9 mouse cellular contexts compared by ENCODE assay signal in the genomic region with DNA sequence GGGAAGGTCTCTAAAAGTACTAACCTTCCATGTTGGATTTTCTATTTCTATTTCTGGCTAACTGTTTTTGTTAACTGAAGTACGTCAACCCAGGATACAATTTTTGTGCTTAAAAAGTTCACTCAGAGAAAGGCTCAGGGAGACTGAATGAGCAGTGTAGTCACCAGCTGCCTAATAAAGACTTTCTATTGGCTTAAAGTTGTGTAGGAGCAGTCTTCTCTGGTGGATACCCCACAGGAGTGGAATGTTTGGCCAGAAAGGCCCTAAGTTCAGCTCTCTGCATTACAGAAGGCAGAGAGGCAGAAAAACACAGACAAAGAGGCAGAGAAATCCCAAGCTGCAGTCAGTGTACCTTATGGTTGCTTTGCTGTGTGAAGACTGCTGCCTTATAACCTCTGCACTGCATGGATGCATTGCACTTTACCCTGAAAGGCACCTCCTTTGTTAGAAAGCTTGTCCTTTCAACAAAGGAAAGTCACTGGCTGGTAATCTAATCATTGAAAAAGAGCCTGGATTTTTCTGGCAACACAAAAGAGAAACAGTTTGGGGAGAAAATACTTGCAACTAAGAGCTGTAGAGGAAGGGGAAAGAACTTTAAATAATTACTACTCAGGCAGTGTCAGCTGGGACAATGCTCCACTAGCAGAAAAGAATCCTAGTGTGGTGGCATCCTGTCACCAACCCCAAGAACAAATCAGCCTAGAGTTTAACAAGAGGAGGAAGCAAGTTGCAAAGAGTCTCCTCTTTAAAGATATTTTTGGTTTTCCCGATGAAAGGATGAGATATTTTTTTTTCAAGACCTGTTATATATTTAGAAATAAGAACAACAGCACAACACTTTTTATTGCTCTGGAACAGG.
A peak's percentile ranks its signal among the peaks of the same experiment; 100 is the strongest.
DNase-seq lines count a peak whose midpoint lies in the region; ATAC-seq and TF ChIP-seq lines count a peak whose summit lies in the region.
"Had no signal": no experiment of that assay in that cellular context is flagged by ENCODE, and none has a peak within 500 bp of the region (broad histone marks: within the 10 kb centered on the region; RNA-seq: fewer than 3 reads in every experiment).

No protein-coding gene starts in this region.

- DNase-seq in heart, embryonic 10.5 days (ENCODE audit: low spot score) = no peak
- DNase-seq in heart, postnatal 36 days = no peak
- peak; percentile 18 for DNase-seq in brain, embryonic 14.5 days (ENCODE audit: low read depth)
- DNase-seq in layer of hippocampus, postnatal 10 days (ENCODE audit: low spot score in 2 of 2) = no peak
- no peak for DNase-seq in adrenal gland, postnatal 36 days
- DNase-seq in frontal cortex, postnatal 10 days (ENCODE audit: low spot score in 2 of 2) = no peak

- H3K9ac ChIP-seq in embryonic facial prominence, embryonic 15.5 days = no peak overlapping the region
- H3K9ac ChIP-seq in limb, embryonic 15.5 days = no peak overlapping the region

- no peaks in the 10 kb centered on the region for H3K36me3 ChIP-seq in heart, embryonic 10.5 days
- no peaks in the 10 kb centered on the region for H3K36me3 ChIP-seq in embryonic facial prominence, embryonic 15.5 days
- H3K36me3 ChIP-seq in limb, embryonic 15.5 days = no peaks in the 10 kb centered on the region

- no peak for ATAC-seq in embryonic facial prominence, embryonic 15.5 days (ENCODE audit: insufficient number of reproducible peaks, low FRiP score, low TSS enrichment, low read depth)
- no peak for ATAC-seq in limb, embryonic 15.5 days (ENCODE audit: insufficient number of reproducible peaks, low FRiP score, low TSS enrichment, low read depth)
- ATAC-seq: CD4-positive, CD25-positive, alpha-beta regulatory T cell, adult 4 months had no signal

- H3K4me3 ChIP-seq in heart, embryonic 10.5 days = no peak overlapping the region
- no peak overlapping the region for H3K4me3 ChIP-seq in embryonic facial prominence, embryonic 15.5 days (replicated peaks)
- H3K4me3 ChIP-seq in limb, embryonic 15.5 days = no peak overlapping the region

- H3K4me1 ChIP-seq in heart, embryonic 10.5 days = peaks cover 3% of the 10 kb centered on the region; the same call in 1 of the 2 replicates
- peaks cover 6% of the 10 kb centered on the region; the same call in 1 of the 2 replicates for H3K4me1 ChIP-seq in embryonic facial prominence, embryonic 15.5 days
- peaks cover 4% of the 10 kb centered on the region for H3K4me1 ChIP-seq in limb, embryonic 15.5 days

- no peaks in the 10 kb centered on the region for H3K27me3 ChIP-seq in heart, embryonic 10.5 days (ENCODE audit: insufficient read depth, poor library complexity, severe bottlenecking)
- no peaks in the 10 kb centered on the region for H3K27me3 ChIP-seq in embryonic facial prominence, embryonic 15.5 days
- H3K27me3 ChIP-seq in limb, embryonic 15.5 days = no peaks in the 10 kb centered on the region

- peak overlapping the region; percentile 56; the same call in 1 of the 2 replicates for H3K27ac ChIP-seq in heart, embryonic 10.5 days
- H3K27ac ChIP-seq in embryonic facial prominence, embryonic 15.5 days (replicated peaks) = peak overlapping the region; percentile 44; the same call in 1 of the 2 replicates
- H3K27ac ChIP-seq in limb, embryonic 15.5 days = peak overlapping the region; percentile 61

- TF ChIP-seq POLR2A in brain, embryonic 14.5 days (IDR thresholded peaks at IDR 0.05; ENCODE audit: borderline replicate concordance, extremely low read depth, insufficient read depth, insufficient read length, poor library complexity, severe bottlenecking) = no peak

- WGBS in heart, embryonic 10.5 days = 74% methylated on average over 2 of the region's 2 CpGs
- WGBS in embryonic facial prominence, embryonic 15.5 days = 65% methylated on average over 2 of the region's 2 CpGs
- WGBS in limb, embryonic 15.5 days = 64% methylated on average over 2 of the region's 2 CpGs

- no peak overlapping the region for H3K4me2 ChIP-seq in embryonic facial prominence, embryonic 15.5 days (replicated peaks)
- H3K4me2 ChIP-seq in limb, embryonic 15.5 days = no peak overlapping the region

- intact Hi-C loops in heart, postnatal 36 days (cut with DNase I) = loop anchor here (5.0 kb wide), 2 partner anchors 62 to 298 kb away; partner anchors contain the start of gene Adamts5

- H3K9me3 ChIP-seq in heart, embryonic 10.5 days = no peaks in the 10 kb centered on the region
- no peaks in the 10 kb centered on the region for H3K9me3 ChIP-seq in embryonic facial prominence, embryonic 15.5 days (replicated peaks)
- no peaks in the 10 kb centered on the region for H3K9me3 ChIP-seq in limb, embryonic 15.5 days

- TF ChIP-seq CTCF in brain, embryonic 14.5 days (IDR thresholded peaks at IDR 0.05; ENCODE audit: borderline replicate concordance, extremely low read depth, insufficient read depth, insufficient read length) = no peak
